Mouse (Mus musculus): ENCODE data around the gene Srsf10.

The Srsf10 gene

GRCm38 (mm10) chr4:135855536-135856222, at the start of gene Srsf10:
TSS of gene Srsf10 (plus strand) at chr4:135855747.
- peak; percentile 97 for DNase-seq (ENCODE audit: low spot score in 2 of 2)

- DNase-seq (ENCODE audit: low spot score in 2 of 2): no peak
Measured at GRCm38 (mm10) chr4:135814896-135815295, 40.7 kb upstream of the Srsf10 start.

GRCm38 (mm10) chr4:135816905-135817622, 38.5 kb upstream of the Srsf10 start:
- DNase-seq (ENCODE audit: low spot score in 2 of 2): peak; percentile 13 to 31

- no peak for DNase-seq (ENCODE audit: low spot score in 2 of 2)
Measured at GRCm38 (mm10) chr4:135818366-135818765, 37.2 kb upstream of the Srsf10 start.

- no peak for DNase-seq (ENCODE audit: low spot score in 2 of 2)
Measured at GRCm38 (mm10) chr4:135819826-135820526, 35.6 kb upstream of the Srsf10 start.

GRCm38 (mm10) chr4:135821772-135822171, 33.8 kb upstream of the Srsf10 start:
- no peak for DNase-seq (ENCODE audit: low spot score in 2 of 2)

GRCm38 (mm10) chr4:135823298-135823697, 32.2 kb upstream of the Srsf10 start:
- peak in 1 of 2 experiments; percentile 58 for DNase-seq (ENCODE audit: low spot score in 2 of 2)

- DNase-seq (ENCODE audit: low spot score in 2 of 2): no peak
Measured at GRCm38 (mm10) chr4:135824254-135824653, 31.3 kb upstream of the Srsf10 start.

- no peak for DNase-seq (ENCODE audit: low spot score in 2 of 2)
Measured at GRCm38 (mm10) chr4:135828491-135828890, 27.1 kb upstream of the Srsf10 start.

- DNase-seq (ENCODE audit: low spot score in 2 of 2): no peak
Measured at GRCm38 (mm10) chr4:135832070-135832469, 23.5 kb upstream of the Srsf10 start.

- DNase-seq (ENCODE audit: low spot score in 2 of 2): no peak
Measured at GRCm38 (mm10) chr4:135833301-135834123, 22.0 kb upstream of the Srsf10 start.

GRCm38 (mm10) chr4:135834124-135834717, 21.3 kb upstream of the Srsf10 start:
- no peak for DNase-seq (ENCODE audit: low spot score in 2 of 2)

- no peak for DNase-seq (ENCODE audit: low spot score in 2 of 2)
Measured at GRCm38 (mm10) chr4:135838925-135839292, 16.6 kb upstream of the Srsf10 start.

- no peak for DNase-seq (ENCODE audit: low spot score in 2 of 2)
Measured at GRCm38 (mm10) chr4:135839293-135840011, 16.1 kb upstream of the Srsf10 start.

- no peak for DNase-seq (ENCODE audit: low spot score in 2 of 2)
Measured at GRCm38 (mm10) chr4:135844400-135844799, 11.1 kb upstream of the Srsf10 start.

GRCm38 (mm10) chr4:135847581-135847980, 8.0 kb upstream of the Srsf10 start:
- DNase-seq (ENCODE audit: low spot score in 2 of 2): no peak

- peak; percentile 50 to 54 for DNase-seq (ENCODE audit: low spot score in 2 of 2)
Measured at GRCm38 (mm10) chr4:135850411-135851095, 5.0 kb upstream of the Srsf10 start.

GRCm38 (mm10) chr4:135851942-135852341, 3.6 kb upstream of the Srsf10 start:
- DNase-seq (ENCODE audit: low spot score in 2 of 2): no peak

GRCm38 (mm10) chr4:135853987-135854546, 1.5 kb upstream of the Srsf10 start:
- DNase-seq (ENCODE audit: low spot score in 2 of 2): no peak

GRCm38 (mm10) chr4:135854630-135855029, 917 bp upstream of the Srsf10 start:
- DNase-seq (ENCODE audit: low spot score in 2 of 2): no peak
